Mouse (Mus musculus): Measurements from ENCODE around the gene Gm43517. TPM values are rescaled to one million over a fixed set of nuclear protein-coding genes. Genes with fewer than 3 reads are reported as not detected.

Gm43517 gene
- polyA plus RNA-seq, 1 experiment from 2014 or later: not detected

DNA sequence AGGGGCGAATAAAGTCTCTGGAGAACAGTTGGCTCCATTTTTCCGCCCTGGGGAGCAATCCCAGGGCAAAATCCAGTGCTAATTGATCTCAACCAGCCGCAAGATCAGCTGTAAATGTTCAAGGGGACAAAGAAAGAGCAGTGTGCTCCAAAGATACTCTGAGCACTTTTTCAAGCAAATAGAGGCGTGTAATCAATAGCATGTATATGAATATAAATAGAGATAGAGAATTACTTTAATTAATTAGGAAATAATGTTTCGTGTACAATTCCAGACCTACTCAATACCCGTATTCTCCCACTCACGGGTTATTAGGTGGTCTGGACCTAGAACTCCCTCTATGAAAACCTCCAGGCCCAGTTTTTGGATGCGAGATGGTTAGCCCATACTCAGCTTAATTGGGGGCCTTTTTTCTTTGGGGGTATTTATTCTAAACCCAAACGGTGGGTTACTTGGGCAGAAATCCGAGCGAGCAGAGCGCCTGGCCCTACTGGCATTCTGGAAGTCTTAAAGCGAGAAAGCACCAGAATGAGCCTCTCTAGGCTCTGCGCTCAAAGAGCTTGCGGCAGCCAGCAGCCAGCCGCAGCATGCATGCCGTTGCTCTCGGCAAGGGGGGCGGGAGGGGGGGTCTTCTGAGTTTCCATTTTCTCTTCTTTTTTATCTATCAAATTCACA lies 8.5 kb upstream of the Gm43517 start:
- H3K9me3 ChIP-seq (ENCODE audit: control insufficient read depth, low read length): no peaks in the 10 kb centered on the region
- H3K36me3 ChIP-seq (ENCODE audit: control insufficient read depth, insufficient read depth, low read length): no peaks in the 10 kb centered on the region
- H3K27me3 ChIP-seq (replicated peaks; ENCODE audit: control insufficient read depth, insufficient read depth, low read length): peaks cover 79% of the 10 kb centered on the region
- no peak for ATAC-seq
- 3% methylated on average over 19 of the region's 19 CpGs for WGBS
- H3K4me3 ChIP-seq (ENCODE audit: low read length): no peak overlapping the region
- H3K9ac ChIP-seq (ENCODE audit: low read depth, low read length): no peak overlapping the region
- H3K4me2 ChIP-seq (ENCODE audit: low read depth, low read length): no peak overlapping the region
- peaks cover 4% of the 10 kb centered on the region; the same call in 1 of the 2 replicates for H3K4me1 ChIP-seq (ENCODE audit: control insufficient read depth, insufficient read depth, low read length)
- H3K27ac ChIP-seq (ENCODE audit: low read length): no peak overlapping the region

DNA sequence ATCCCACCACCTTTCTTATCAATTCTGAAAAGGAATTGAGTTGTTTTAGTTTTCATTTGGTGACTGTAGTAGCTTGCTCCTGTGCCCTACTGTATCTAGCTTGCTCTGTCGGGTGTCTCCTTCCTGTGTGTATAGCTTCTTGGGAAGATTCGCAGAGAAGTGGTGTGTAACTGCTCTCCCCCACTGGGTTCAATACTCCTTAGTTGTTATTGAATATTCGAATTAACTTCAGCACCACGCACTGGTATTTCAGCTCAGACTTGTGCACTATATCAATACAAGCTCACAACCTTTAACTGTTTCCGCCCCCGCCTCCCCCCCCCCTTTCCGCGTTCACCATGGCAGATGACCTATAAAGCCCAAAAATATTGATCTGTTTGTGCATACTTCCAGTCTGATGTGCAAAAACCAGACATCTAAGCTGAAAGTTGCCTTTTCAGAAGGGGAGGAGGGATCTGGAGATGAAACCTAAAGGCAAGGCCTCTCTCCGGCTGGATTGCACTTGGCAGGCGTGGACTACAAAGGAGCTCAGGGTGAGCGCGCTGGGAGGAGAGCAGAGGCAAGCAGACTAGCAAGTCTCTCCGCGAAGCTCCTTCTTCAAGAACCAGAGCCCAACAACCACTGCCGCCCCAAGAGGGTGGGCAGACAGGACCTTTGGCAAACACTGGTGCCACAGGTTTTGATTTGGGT lies 7.5 kb upstream of the Gm43517 start:
- Histone ChIP-seq H3K27me3 (replicated peaks; ENCODE audit: control insufficient read depth, insufficient read depth, low read length) (peaks cover 84% of the 10 kb centered on the region), H3K4me1 (ENCODE audit: control insufficient read depth, insufficient read depth, low read length) (peaks cover 4% of the 10 kb centered on the region; the same call in 1 of the 2 replicates), H3K9ac (ENCODE audit: low read depth, low read length) (no peak overlapping the region), H3K27ac (ENCODE audit: low read length) (no peak overlapping the region), H3K4me2 (ENCODE audit: low read depth, low read length) (no peak overlapping the region), H3K9me3 (ENCODE audit: control insufficient read depth, low read length) (no peaks in the 10 kb centered on the region), H3K36me3 (ENCODE audit: control insufficient read depth, insufficient read depth, low read length) (no peaks in the 10 kb centered on the region), H3K4me3 (ENCODE audit: low read length) (no peak overlapping the region)
- ATAC-seq: no peak
- WGBS: 1% methylated on average over 15 of the region's 15 CpGs

DNA sequence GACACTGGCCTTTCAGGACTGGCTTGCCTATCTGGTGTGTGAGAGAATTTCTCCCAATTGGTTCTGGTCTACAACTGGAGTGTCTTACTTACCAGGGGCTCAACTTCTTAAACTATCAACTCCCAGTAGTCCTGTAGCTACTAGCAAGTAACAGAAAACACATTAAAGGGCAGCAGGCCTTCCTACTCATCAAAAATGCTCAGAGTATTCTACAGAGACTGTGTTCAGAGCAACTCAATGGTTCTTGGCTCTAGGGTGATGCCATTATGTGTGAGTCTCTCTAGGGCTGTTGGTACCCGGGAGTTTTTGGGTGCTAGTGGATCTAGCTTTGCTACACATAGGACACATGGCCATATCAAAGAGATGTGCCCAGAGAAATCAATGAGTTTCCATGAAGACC lies 6.1 kb upstream of the Gm43517 start:
- ATAC-seq: no peak
- no peaks in the 10 kb centered on the region for H3K9me3 ChIP-seq (ENCODE audit: control insufficient read depth, low read length)
- H3K4me3 ChIP-seq (ENCODE audit: low read length): no peak overlapping the region
- H3K27me3 ChIP-seq (replicated peaks; ENCODE audit: control insufficient read depth, insufficient read depth, low read length): peaks cover 84% of the 10 kb centered on the region
- H3K9ac ChIP-seq (ENCODE audit: low read depth, low read length): no peak overlapping the region
- H3K27ac ChIP-seq (ENCODE audit: low read length): no peak overlapping the region
- no peaks in the 10 kb centered on the region for H3K36me3 ChIP-seq (ENCODE audit: control insufficient read depth, insufficient read depth, low read length)
- H3K4me2 ChIP-seq (ENCODE audit: low read depth, low read length): no peak overlapping the region
- H3K4me1 ChIP-seq (ENCODE audit: control insufficient read depth, insufficient read depth, low read length): peaks cover 12% of the 10 kb centered on the region
- 3% methylated on average over 1 of the region's 1 CpGs for WGBS

DNA sequence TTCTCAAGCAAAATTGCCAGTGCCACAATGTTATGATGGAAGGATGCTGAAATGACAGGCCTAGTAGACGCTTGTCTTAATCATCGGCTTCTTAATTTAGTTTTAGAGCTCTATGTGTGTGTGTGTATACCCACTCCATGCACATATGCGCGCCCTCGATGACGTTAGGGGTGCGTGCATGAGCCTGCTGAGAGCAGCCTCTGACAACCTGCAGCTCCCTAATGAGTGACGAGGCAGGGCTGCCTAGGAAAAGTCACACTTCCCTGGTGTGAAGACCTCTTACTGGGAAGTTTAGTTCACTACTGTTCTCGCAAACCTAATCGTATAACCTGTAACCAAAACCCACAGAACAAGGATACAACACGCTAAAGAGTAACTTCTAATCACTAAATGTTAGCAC lies 5.5 kb upstream of the Gm43517 start:
- no peaks in the 10 kb centered on the region for H3K36me3 ChIP-seq (ENCODE audit: control insufficient read depth, insufficient read depth, low read length)
- H3K9ac ChIP-seq (ENCODE audit: low read depth, low read length): no peak overlapping the region
- H3K27ac ChIP-seq (ENCODE audit: low read length): no peak overlapping the region
- no peaks in the 10 kb centered on the region for H3K9me3 ChIP-seq (ENCODE audit: control insufficient read depth, low read length)
- peaks cover 11% of the 10 kb centered on the region for H3K4me1 ChIP-seq (ENCODE audit: control insufficient read depth, insufficient read depth, low read length)
- 4% methylated on average over 11 of the region's 11 CpGs for WGBS
- no peak overlapping the region for H3K4me2 ChIP-seq (ENCODE audit: low read depth, low read length)
- no peak for ATAC-seq
- peaks cover 83% of the 10 kb centered on the region for H3K27me3 ChIP-seq (replicated peaks; ENCODE audit: control insufficient read depth, insufficient read depth, low read length)
- H3K4me3 ChIP-seq (ENCODE audit: low read length): no peak overlapping the region

DNA sequence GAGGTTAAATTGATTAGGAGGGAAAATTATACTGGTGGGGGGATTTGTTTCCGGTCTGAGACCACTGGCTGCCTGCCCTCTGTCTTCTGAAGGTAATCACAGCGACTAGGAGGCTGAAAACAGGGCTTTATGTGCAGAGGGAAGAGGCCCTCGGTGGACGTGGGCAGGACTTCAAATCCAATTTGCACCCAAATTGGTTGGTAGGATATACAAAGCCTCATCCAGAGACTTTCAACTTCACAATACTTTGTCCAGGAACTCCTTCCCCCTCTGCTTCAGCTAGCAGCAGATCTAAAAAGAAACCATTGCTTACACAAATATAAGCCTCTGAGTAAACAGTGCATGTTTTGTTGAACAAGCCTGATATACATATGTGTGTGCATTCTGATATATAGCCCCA lies 4.5 kb upstream of the Gm43517 start:
- Histone ChIP-seq H3K9ac (ENCODE audit: low read depth, low read length) (no peak overlapping the region), H3K4me2 (ENCODE audit: low read depth, low read length) (no peak overlapping the region), H3K4me1 (ENCODE audit: control insufficient read depth, insufficient read depth, low read length) (peaks cover 10% of the 10 kb centered on the region; the same call in 1 of the 2 replicates), H3K27me3 (replicated peaks; ENCODE audit: control insufficient read depth, insufficient read depth, low read length) (peaks cover 89% of the 10 kb centered on the region), H3K36me3 (ENCODE audit: control insufficient read depth, insufficient read depth, low read length) (no peaks in the 10 kb centered on the region), H3K4me3 (ENCODE audit: low read length) (no peak overlapping the region), H3K27ac (ENCODE audit: low read length) (no peak overlapping the region), H3K9me3 (ENCODE audit: control insufficient read depth, low read length) (no peaks in the 10 kb centered on the region)
- ATAC-seq: no peak
- WGBS: 2% methylated on average over 4 of the region's 4 CpGs

DNA sequence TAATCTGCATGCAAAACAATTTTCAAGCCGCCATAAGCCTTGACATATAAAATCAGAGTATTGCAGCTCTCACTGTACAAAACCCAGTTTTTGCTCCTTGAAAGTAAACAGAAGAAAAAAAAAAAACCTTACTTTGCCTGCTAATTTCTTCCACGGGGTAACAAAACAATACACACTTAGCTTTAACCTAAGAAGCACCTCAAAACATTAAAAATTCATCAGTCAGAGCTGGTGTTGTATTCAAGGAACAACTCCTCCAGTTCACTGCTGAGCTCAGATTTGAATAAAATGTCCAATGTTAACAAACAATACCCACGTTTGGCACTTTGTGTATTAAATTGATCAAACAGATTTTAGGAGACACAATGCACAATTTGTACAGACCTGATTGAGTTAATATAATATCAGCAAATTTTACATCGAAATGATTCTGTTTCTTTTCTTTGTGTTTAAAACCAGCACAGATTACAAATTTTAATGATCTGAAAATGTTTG lies 3.9 kb upstream of the Gm43517 start:
- Histone ChIP-seq H3K4me1 (ENCODE audit: control insufficient read depth, insufficient read depth, low read length) (peaks cover 10% of the 10 kb centered on the region; the same call in 1 of the 2 replicates), H3K27me3 (replicated peaks; ENCODE audit: control insufficient read depth, insufficient read depth, low read length) (peaks cover 89% of the 10 kb centered on the region), H3K27ac (ENCODE audit: low read length) (no peak overlapping the region), H3K9me3 (ENCODE audit: control insufficient read depth, low read length) (no peaks in the 10 kb centered on the region), H3K9ac (ENCODE audit: low read depth, low read length) (no peak overlapping the region), H3K4me3 (ENCODE audit: low read length) (no peak overlapping the region), H3K4me2 (ENCODE audit: low read depth, low read length) (no peak overlapping the region), H3K36me3 (ENCODE audit: control insufficient read depth, insufficient read depth, low read length) (no peaks in the 10 kb centered on the region)
- 3% methylated on average over 4 of the region's 4 CpGs for WGBS
- ATAC-seq: no peak

DNA sequence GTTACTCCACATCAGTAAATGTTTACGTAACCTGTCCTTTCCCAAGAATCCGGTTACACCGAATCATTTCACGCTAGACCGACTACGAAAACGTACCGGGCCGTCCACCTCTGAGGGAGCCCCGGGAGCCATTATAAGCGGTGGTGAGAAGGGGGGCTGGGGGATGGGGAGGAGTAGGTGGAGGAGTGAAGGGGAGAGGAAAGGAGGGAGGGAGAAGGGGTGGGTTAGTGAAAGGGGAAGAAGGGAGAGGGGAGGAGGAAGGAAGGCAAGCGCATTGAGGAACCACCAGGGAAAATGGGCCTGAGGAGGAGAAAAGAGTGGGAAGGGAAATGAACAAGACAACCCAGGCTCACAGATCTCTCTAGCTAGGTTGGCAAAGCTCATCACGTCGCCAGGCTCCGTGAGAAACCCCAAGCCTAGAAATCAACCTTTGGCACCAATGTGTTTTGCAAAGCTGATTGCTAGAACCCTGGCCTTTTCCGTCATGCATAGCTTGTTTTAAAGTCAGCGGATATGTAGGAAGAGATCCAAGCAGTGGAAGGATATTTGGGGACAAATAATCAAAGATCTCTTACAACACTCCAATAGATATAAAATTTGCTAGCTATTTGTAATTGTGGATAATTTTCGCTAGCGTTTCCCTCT lies 3.1 kb upstream of the Gm43517 start:
- Histone ChIP-seq H3K27me3 (replicated peaks; ENCODE audit: control insufficient read depth, insufficient read depth, low read length) (peaks cover 82% of the 10 kb centered on the region), H3K9ac (ENCODE audit: low read depth, low read length) (no peak overlapping the region), H3K4me2 (ENCODE audit: low read depth, low read length) (no peak overlapping the region), H3K4me3 (ENCODE audit: low read length) (no peak overlapping the region), H3K9me3 (ENCODE audit: control insufficient read depth, low read length) (no peaks in the 10 kb centered on the region), H3K27ac (ENCODE audit: low read length) (no peak overlapping the region), H3K36me3 (ENCODE audit: control insufficient read depth, insufficient read depth, low read length) (no peaks in the 10 kb centered on the region), H3K4me1 (ENCODE audit: control insufficient read depth, insufficient read depth, low read length) (peaks cover 10% of the 10 kb centered on the region; the same call in 1 of the 2 replicates)
- 3% methylated on average over 19 of the region's 19 CpGs for WGBS
- no peak for ATAC-seq

DNA sequence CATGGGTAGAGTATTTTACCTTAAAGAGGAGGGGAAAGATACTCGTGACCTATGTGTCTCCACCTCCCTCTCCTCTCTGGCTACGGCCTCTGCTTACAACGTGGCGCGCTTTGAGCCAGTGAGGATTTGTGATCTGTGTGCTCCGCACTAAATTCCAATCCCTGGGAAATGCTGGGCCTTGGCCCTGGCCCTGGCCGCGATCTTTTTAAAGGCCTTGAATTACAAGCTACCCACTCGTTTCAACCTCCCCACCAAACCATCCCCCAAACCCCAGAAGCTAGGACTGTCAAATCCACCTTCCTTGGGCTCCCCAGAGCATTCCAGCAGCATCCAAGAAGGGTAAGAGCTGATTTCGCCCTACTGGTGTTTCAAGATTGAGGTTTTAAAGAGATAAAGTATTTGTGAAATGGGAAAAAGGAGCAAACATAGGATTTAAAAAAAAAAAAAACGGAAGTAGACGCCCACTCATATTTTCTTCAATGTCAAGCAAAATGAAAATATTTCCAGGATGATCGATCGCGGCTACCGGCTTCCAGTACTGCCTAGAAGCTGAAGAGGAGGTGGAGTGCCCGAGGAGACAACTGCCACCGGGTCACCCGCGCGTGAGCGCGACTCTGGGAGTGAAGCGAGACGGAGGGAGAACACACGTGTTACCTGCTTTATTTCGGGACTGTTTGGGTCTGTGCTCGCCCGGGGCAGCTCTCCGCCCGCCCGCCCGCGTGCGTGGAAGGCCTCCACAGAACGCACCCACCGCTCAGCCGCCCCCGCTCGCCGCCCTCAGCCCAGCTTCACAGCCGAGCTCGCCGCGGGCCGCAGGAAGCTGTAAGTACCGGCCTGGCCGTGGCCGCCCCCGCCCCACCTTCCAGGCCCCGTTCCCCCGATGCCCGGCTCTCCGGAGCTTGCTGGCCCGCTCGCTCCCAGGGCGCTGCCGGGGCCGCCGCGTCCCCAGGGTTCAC lies 2.1 kb upstream of the Gm43517 start, which contains the start of gene Foxg1:
Foxg1 (plus strand) TSS at position 96 of the 956 bp plus-strand sequence.
- Histone ChIP-seq H3K27me3 (replicated peaks; ENCODE audit: control insufficient read depth, insufficient read depth, low read length) (peaks cover 76% of the 10 kb centered on the region), H3K36me3 (ENCODE audit: control insufficient read depth, insufficient read depth, low read length) (no peaks in the 10 kb centered on the region), H3K4me3 (ENCODE audit: low read length) (peak within 1 kb of the TSS; percentile 39), H3K4me1 (ENCODE audit: control insufficient read depth, insufficient read depth, low read length) (peaks cover 10% of the 10 kb centered on the region; the same call in 1 of the 2 replicates), H3K27ac (ENCODE audit: low read length) (no peak within 1 kb of the TSS), H3K9ac (ENCODE audit: low read depth, low read length) (no peak within 1 kb of the TSS), H3K4me2 (ENCODE audit: low read depth, low read length) (peak within 1 kb of the TSS; percentile 49), H3K9me3 (ENCODE audit: control insufficient read depth, low read length) (no peaks in the 10 kb centered on the region)
- under 1% methylated on average over 56 of the region's 61 CpGs for WGBS
- peak; percentile 37; the same call in 1 of the 2 replicates for ATAC-seq

Measured in intestine, embryonic 16.5 days (tissue).